Mouse (Mus musculus) kidney, postnatal 10 days (tissue): ENCODE measurements around the gene Xntrpc.

Experiments
- DNase-seq: peaks from one replicate; pipeline ENCODE4 v3.0.0; 2021; ENCODE audit warnings: mixed read lengths

Gene Xntrpc

GRCm38 (mm10) chr7:102082816-102083215, 17.3 kb downstream of the Xntrpc start, which contains the start of gene Trpc2:
Gene Trpc2, plus strand, starts transcription at chr7:102083116.
- DNase-seq, result no peak

- DNase-seq, result no peak
Measured at GRCm38 (mm10) chr7:102084041-102084696, 18.7 kb downstream of the Xntrpc start.

GRCm38 (mm10) chr7:102087336-102087735, 21.8 kb downstream of the Xntrpc start:
- no peak for DNase-seq

GRCm38 (mm10) chr7:102099760-102100661, 34.5 kb downstream of the Xntrpc start:
- peak; percentile 56 for DNase-seq

- no peak for DNase-seq
Measured at GRCm38 (mm10) chr7:102100868-102101267, 35.4 kb downstream of the Xntrpc start.

GRCm38 (mm10) chr7:102101487-102101886, 36.0 kb downstream of the Xntrpc start, which contains the start of gene Art1:
Gene Art1, plus strand, starts transcription at chr7:102101743.
- DNase-seq, result no peak

- no peak for DNase-seq
Measured at GRCm38 (mm10) chr7:102102241-102102640, 36.7 kb downstream of the Xntrpc start.

GRCm38 (mm10) chr7:102102696-102103095, 37.2 kb downstream of the Xntrpc start:
- no peak for DNase-seq

GRCm38 (mm10) chr7:102103555-102103954, 38.0 kb downstream of the Xntrpc start:
- DNase-seq, result no peak

- no peak for DNase-seq
Measured at GRCm38 (mm10) chr7:102104126-102104525, 38.6 kb downstream of the Xntrpc start.

GRCm38 (mm10) chr7:102106700-102107141, 41.2 kb downstream of the Xntrpc start:
- peak; percentile 30 for DNase-seq

GRCm38 (mm10) chr7:102108206-102108605, 42.7 kb downstream of the Xntrpc start:
- DNase-seq, result no peak

GRCm38 (mm10) chr7:102109171-102109570, 43.7 kb downstream of the Xntrpc start, which contains the start of gene Art5:
Gene Art5, minus strand, starts transcription at chr7:102109489.
- no peak for DNase-seq

- no peak for DNase-seq
Measured at GRCm38 (mm10) chr7:102109746-102110145, 44.2 kb downstream of the Xntrpc start.

- DNase-seq, result no peak
Measured at GRCm38 (mm10) chr7:102113151-102113729, 47.7 kb downstream of the Xntrpc start.

GRCm38 (mm10) chr7:102116579-102117331, 51.2 kb downstream of the Xntrpc start, which contains the start of gene Chrna10:
Gene Chrna10, minus strand, starts transcription at chr7:102116828.
- no peak for DNase-seq

- no peak for DNase-seq
Measured at GRCm38 (mm10) chr7:102117382-102117781, 51.9 kb downstream of the Xntrpc start.

GRCm38 (mm10) chr7:102120326-102120725, 54.8 kb downstream of the Xntrpc start:
- DNase-seq, result no peak

- DNase-seq, result peak; percentile 31
Measured at GRCm38 (mm10) chr7:102132395-102132794, 66.9 kb downstream of the Xntrpc start.

- peak; percentile 61 for DNase-seq
Measured at GRCm38 (mm10) chr7:102137464-102137863, 72.0 kb downstream of the Xntrpc start.

GRCm38 (mm10) chr7:102137898-102138297, 72.4 kb downstream of the Xntrpc start:
- no peak for DNase-seq
